In genomic region chr9:68683938-68684337, GRCm38 (mm10) we compare ENCODE assay signal across 25 mouse cellular contexts. TPM values are rescaled to one million over a fixed set of nuclear protein-coding genes. Genes with fewer than 3 reads are reported as not detected.
DNase-seq lines count a peak whose midpoint lies in the region; ATAC-seq lines count a peak whose summit lies in the region.
"Had no signal": no experiment of that assay in that cellular context is flagged by ENCODE, and none has a peak within 500 bp of the region (broad histone marks: within the 10 kb centered on the region; RNA-seq: fewer than 3 reads in every experiment).

No protein-coding gene starts in this region.

- H3K4me3 ChIP-seq in forebrain, embryonic 16.5 days (replicated peaks; ENCODE audit: low read length) = no peak overlapping the region
- no peak overlapping the region for H3K4me3 ChIP-seq in forebrain, embryonic 11.5 days (ENCODE audit: low read depth, low read length)
- no peak overlapping the region for H3K4me3 ChIP-seq in midbrain, embryonic 10.5 days
- no peak overlapping the region for H3K4me3 ChIP-seq in midbrain, embryonic 16.5 days (ENCODE audit: low read depth, low read length)
- no peak overlapping the region for H3K4me3 ChIP-seq in midbrain, embryonic 12.5 days
- H3K4me3 ChIP-seq in liver, embryonic 11.5 days (ENCODE audit: low read depth, low read length) = no peak overlapping the region
- H3K4me3 ChIP-seq: heart, adult 2 months; limb, embryonic 13.5 days; liver, embryonic 13.5 days had no signal

- intact Hi-C loops in gastrocnemius, postnatal 14 days (cut with DNase I; ENCODE audit: low total_unique reads) = no loop called here

- no peak overlapping the region for H3K9ac ChIP-seq in forebrain, embryonic 16.5 days (replicated peaks; ENCODE audit: low read depth, low read length)
- H3K9ac ChIP-seq in forebrain, embryonic 11.5 days (ENCODE audit: low read length) = no peak overlapping the region
- no peak overlapping the region for H3K9ac ChIP-seq in midbrain, embryonic 16.5 days (ENCODE audit: low read depth, low read length)
- no peak overlapping the region for H3K9ac ChIP-seq in midbrain, embryonic 12.5 days (replicated peaks)
- no peak overlapping the region for H3K9ac ChIP-seq in liver, embryonic 11.5 days (ENCODE audit: low read depth, low read length)
- H3K9ac ChIP-seq: limb, embryonic 13.5 days; liver, embryonic 13.5 days had no signal

- no peak overlapping the region for H3K4me2 ChIP-seq in forebrain, embryonic 16.5 days (ENCODE audit: low read length)
- H3K4me2 ChIP-seq in forebrain, embryonic 11.5 days (ENCODE audit: low read depth, low read length, severe bottlenecking) = no peak overlapping the region
- no peak overlapping the region for H3K4me2 ChIP-seq in midbrain, embryonic 16.5 days (ENCODE audit: low read length)
- peak overlapping the region; percentile 10; the same call in 1 of the 2 replicates for H3K4me2 ChIP-seq in midbrain, embryonic 12.5 days (replicated peaks)
- H3K4me2 ChIP-seq in liver, embryonic 11.5 days = no peak overlapping the region
- H3K4me2 ChIP-seq: limb, embryonic 13.5 days; liver, embryonic 13.5 days had no signal

- 0 out of 2 replicates have a peak, but pooled peaks cover 4% of the 10 kb centered on the region for H3K27me3 ChIP-seq in forebrain, embryonic 16.5 days (replicated peaks; ENCODE audit: control insufficient read depth, insufficient read depth, low read length)
- H3K27me3 ChIP-seq in forebrain, embryonic 11.5 days (ENCODE audit: control insufficient read depth, insufficient read depth, low read length) = no peaks in the 10 kb centered on the region; the same call in 1 of the 2 replicates
- H3K27me3 ChIP-seq in midbrain, embryonic 10.5 days (ENCODE audit: low read depth, poor library complexity, severe bottlenecking) = no peaks in the 10 kb centered on the region
- no peaks in the 10 kb centered on the region; the same call in 1 of the 2 replicates for H3K27me3 ChIP-seq in midbrain, embryonic 16.5 days (ENCODE audit: control insufficient read depth, insufficient read depth, low read depth, low read length)
- peaks cover 3% of the 10 kb centered on the region for H3K27me3 ChIP-seq in midbrain, embryonic 12.5 days
- H3K27me3 ChIP-seq in liver, embryonic 11.5 days (replicated peaks; ENCODE audit: control insufficient read depth, insufficient read depth, low read length) = no peaks in the 10 kb centered on the region
- H3K27me3 ChIP-seq: CH12.LX; liver, embryonic 13.5 days had no signal

- no peak for DNase-seq in forebrain, embryonic 11.5 days (ENCODE audit: low spot score)
- no peak for DNase-seq in midbrain, embryonic 10.5 days (ENCODE audit: low spot score)
- DNase-seq in gastrocnemius, postnatal 14 days = no peak
- no peak for DNase-seq in liver, embryonic 11.5 days (ENCODE audit: low spot score)
- DNase-seq: adrenal gland, adult 2 months; B cell, adult 2 months; cerebellum, adult 2 months; cerebellum, postnatal 25 days; embryo, embryonic 11 days; gastrocnemius, postnatal 25 days; heart, adult 2 months; kidney, adult 18-20 months; layer of hippocampus, adult 9-11 months; liver, embryonic 13.5 days; lung, adult 2 months; lung, postnatal 14 days; right cerebral cortex, postnatal 14 days had no signal

- H3K27ac ChIP-seq in forebrain, embryonic 16.5 days (ENCODE audit: low read length) = no peak overlapping the region
- no peak overlapping the region for H3K27ac ChIP-seq in forebrain, embryonic 11.5 days (ENCODE audit: low read depth, low read length)
- H3K27ac ChIP-seq in midbrain, embryonic 10.5 days (replicated peaks) = peak overlapping the region; percentile 58
- H3K27ac ChIP-seq in midbrain, embryonic 16.5 days (ENCODE audit: low read length) = no peak overlapping the region; the same call in 1 of the 2 replicates
- H3K27ac ChIP-seq in midbrain, embryonic 12.5 days (replicated peaks) = 0 out of 2 replicates have a peak overlapping the region, but pooled peaks have one; percentile 46
- no peak overlapping the region for H3K27ac ChIP-seq in liver, embryonic 11.5 days (ENCODE audit: low read depth, low read length)
- H3K27ac ChIP-seq: heart, adult 2 months; limb, embryonic 13.5 days; liver, embryonic 13.5 days; stomach, postnatal 0 days had no signal

- H3K4me1 ChIP-seq in forebrain, embryonic 16.5 days (replicated peaks; ENCODE audit: control insufficient read depth, insufficient read depth, low read length) = peaks cover 8% of the 10 kb centered on the region
- H3K4me1 ChIP-seq in forebrain, embryonic 11.5 days (replicated peaks; ENCODE audit: control insufficient read depth, insufficient read depth, low read length) = peaks cover 7% of the 10 kb centered on the region
- peaks cover 47% of the 10 kb centered on the region for H3K4me1 ChIP-seq in midbrain, embryonic 10.5 days
- H3K4me1 ChIP-seq in midbrain, embryonic 16.5 days (ENCODE audit: control insufficient read depth, insufficient read depth, low read length) = peaks cover 44% of the 10 kb centered on the region
- H3K4me1 ChIP-seq in midbrain, embryonic 12.5 days = peaks cover 36% of the 10 kb centered on the region
- 0 out of 2 replicates have a peak, but pooled peaks cover 2% of the 10 kb centered on the region for H3K4me1 ChIP-seq in liver, embryonic 11.5 days (replicated peaks; ENCODE audit: control insufficient read depth, insufficient read depth, low read length)
- H3K4me1 ChIP-seq: limb, embryonic 13.5 days; liver, embryonic 13.5 days had no signal

- WGBS in forebrain, embryonic 16.5 days = 3% methylated on average over 3 of the region's 3 CpGs
- WGBS in forebrain, embryonic 11.5 days = 32% methylated on average over 3 of the region's 3 CpGs
- WGBS in midbrain, embryonic 10.5 days = 35% methylated on average over 3 of the region's 3 CpGs
- 10% methylated on average over 3 of the region's 3 CpGs for WGBS in midbrain, embryonic 16.5 days
- 10% methylated on average over 3 of the region's 3 CpGs for WGBS in midbrain, embryonic 12.5 days
- WGBS in liver, embryonic 11.5 days = 27% methylated on average over 3 of the region's 3 CpGs

- H3K36me3 ChIP-seq in forebrain, embryonic 16.5 days (ENCODE audit: control insufficient read depth, insufficient read depth) = no peaks in the 10 kb centered on the region
- no peaks in the 10 kb centered on the region for H3K36me3 ChIP-seq in forebrain, embryonic 11.5 days (ENCODE audit: control insufficient read depth, insufficient read depth, low read length)
- H3K36me3 ChIP-seq in midbrain, embryonic 10.5 days = no peaks in the 10 kb centered on the region
- H3K36me3 ChIP-seq in midbrain, embryonic 16.5 days (ENCODE audit: control insufficient read depth, insufficient read depth, low read length) = no peaks in the 10 kb centered on the region
- H3K36me3 ChIP-seq in midbrain, embryonic 12.5 days = no peaks in the 10 kb centered on the region
- H3K36me3 ChIP-seq in liver, embryonic 11.5 days (ENCODE audit: control insufficient read depth, insufficient read depth, low read length) = no peaks in the 10 kb centered on the region
- H3K36me3 ChIP-seq: G1E; limb, embryonic 13.5 days; liver, embryonic 13.5 days had no signal

- peak; percentile 63; the same call in 1 of the 2 replicates for ATAC-seq in forebrain, embryonic 16.5 days
- ATAC-seq in forebrain, embryonic 11.5 days (replicated peaks; ENCODE audit: low FRiP score) = no peak
- no peak for ATAC-seq in midbrain, embryonic 16.5 days
- peak; percentile 76 for ATAC-seq in midbrain, embryonic 12.5 days (ENCODE audit: low FRiP score, low read depth)
- ATAC-seq in liver, embryonic 11.5 days (replicated peaks; ENCODE audit: low FRiP score) = no peak
- ATAC-seq: inflammation-experienced regulatory T-cells, adult 6 months had no signal

- no peaks in the 10 kb centered on the region for H3K9me3 ChIP-seq in forebrain, embryonic 16.5 days (ENCODE audit: control insufficient read depth, low read length)
- H3K9me3 ChIP-seq in forebrain, embryonic 11.5 days (ENCODE audit: control insufficient read depth, low read length) = no peaks in the 10 kb centered on the region
- no peaks in the 10 kb centered on the region for H3K9me3 ChIP-seq in midbrain, embryonic 10.5 days (replicated peaks)
- no peaks in the 10 kb centered on the region for H3K9me3 ChIP-seq in midbrain, embryonic 16.5 days (replicated peaks; ENCODE audit: control insufficient read depth, low read length, poor library complexity, severe bottlenecking)
- H3K9me3 ChIP-seq in midbrain, embryonic 12.5 days = no peaks in the 10 kb centered on the region
- H3K9me3 ChIP-seq in liver, embryonic 11.5 days (ENCODE audit: control insufficient read depth, low read length) = no peaks in the 10 kb centered on the region
- H3K9me3 ChIP-seq: limb, embryonic 13.5 days; liver, embryonic 13.5 days had no signal

RNA-seq across cellular contexts. Expression of gene Rora, which starts 30.4 kb away (rescaled TPM):
- polyA plus RNA-seq in forebrain, embryonic 16.5 days (2015; fragmentation: Nextera tagmentation; extraction: Ambion mirVana) = 7.0 and 7.9 TPM in 2 replicates
- 5.7 and 6.0 TPM in 2 replicates for polyA plus RNA-seq in forebrain, embryonic 11.5 days (2014; fragmentation: Nextera tagmentation; extraction: Ambion mirVana)
- polyA plus RNA-seq in midbrain, embryonic 10.5 days (2016; fragmentation: Nextera tagmentation; extraction: Ambion mirVana) = 4.1 and 4.9 TPM in 2 replicates
- polyA plus RNA-seq in midbrain, embryonic 16.5 days (2015; fragmentation: Nextera tagmentation; extraction: Ambion mirVana) = 43.6 and 52.5 TPM in 2 replicates
- 6.9 and 8.9 TPM in 2 replicates for polyA plus RNA-seq in midbrain, embryonic 12.5 days (2016; fragmentation: Nextera tagmentation; extraction: Ambion mirVana)
- total RNA-seq in gastrocnemius, postnatal 14 days (2021) = 10 to 100 TPM; 46.0 to 53.4 TPM
- polyA plus RNA-seq in liver, embryonic 11.5 days (2014; fragmentation: Nextera tagmentation; extraction: Ambion mirVana) = 3.3 and 4.3 TPM in 2 replicates
- polyA plus RNA-seq: G1E had no signal

Comparison
In these comparisons a context has a peak if more than half of its experiments do, and no peak if none do; other contexts are left out.
1. ATAC-seq: peak in forebrain, embryonic 16.5 days (single experiment) and midbrain, embryonic 12.5 days (single experiment); none in forebrain, embryonic 11.5 days (single experiment), midbrain, embryonic 16.5 days (single experiment) and liver, embryonic 11.5 days (single experiment).
2. H3K27ac ChIP-seq: peak in midbrain, embryonic 10.5 days (single experiment) and midbrain, embryonic 12.5 days (single experiment); none in forebrain, embryonic 16.5 days (single experiment), forebrain, embryonic 11.5 days (single experiment), midbrain, embryonic 16.5 days (single experiment) and liver, embryonic 11.5 days (single experiment).